Mouse (Mus musculus) urinary bladder, postnatal 10 days (tissue): Measurements from ENCODE around the gene Bbx.

ENCODE experiments used
- DNase-seq: peaks from one replicate; pipeline ENCODE4 v3.0.0; 2022; ENCODE audit warnings: low spot score

The Bbx gene

GRCm38 (mm10) chr16:50228833-50229232 is 203.4 kb downstream of the Bbx start:
- no peak for DNase-seq

GRCm38 (mm10) chr16:50226274-50226673 is 205.9 kb downstream of the Bbx start:
- DNase-seq: no peak

GRCm38 (mm10) chr16:50224946-50225345 is 207.2 kb downstream of the Bbx start:
- no peak for DNase-seq

DNA sequence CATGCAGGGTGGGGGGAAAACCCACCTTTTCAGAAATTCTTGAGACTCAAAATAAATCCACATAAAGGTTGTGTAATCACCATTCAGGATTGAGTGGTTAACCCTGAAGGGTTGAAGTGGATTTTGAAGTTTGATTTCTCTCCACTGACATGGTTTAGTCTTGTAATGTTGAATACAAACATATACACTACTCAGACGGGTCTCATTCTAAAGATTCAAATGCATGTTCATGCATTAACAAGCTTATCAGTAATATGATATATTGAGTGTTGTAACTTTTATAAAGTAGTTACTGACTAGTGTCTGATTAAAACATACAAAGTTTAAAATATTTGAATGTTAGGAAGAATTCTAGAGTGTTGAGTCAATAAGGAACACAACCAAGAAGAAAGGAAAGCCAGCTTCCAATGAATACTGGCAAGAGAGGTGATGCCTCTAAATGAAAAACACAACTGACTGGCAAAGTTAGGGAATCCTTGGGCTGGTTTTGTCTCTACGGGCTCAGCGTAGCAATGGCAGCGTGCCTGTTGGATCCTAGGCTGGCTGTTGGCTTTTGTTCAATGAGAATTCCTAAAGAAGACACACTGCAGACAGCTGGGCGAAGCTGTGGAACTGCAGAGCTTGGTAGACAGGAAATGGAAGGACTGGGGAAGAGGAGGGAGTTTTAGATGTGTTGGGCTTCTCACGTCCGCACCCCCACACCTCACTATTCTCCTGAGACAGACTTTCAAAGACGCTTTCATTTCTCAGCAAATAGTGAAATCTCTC is 211.3 kb downstream of the Bbx start:
- DNase-seq: no peak

- no peak for DNase-seq
These were observed 215.1 kb downstream of the Bbx start for GRCm38 (mm10) chr16:50217084-50217483.

DNA sequence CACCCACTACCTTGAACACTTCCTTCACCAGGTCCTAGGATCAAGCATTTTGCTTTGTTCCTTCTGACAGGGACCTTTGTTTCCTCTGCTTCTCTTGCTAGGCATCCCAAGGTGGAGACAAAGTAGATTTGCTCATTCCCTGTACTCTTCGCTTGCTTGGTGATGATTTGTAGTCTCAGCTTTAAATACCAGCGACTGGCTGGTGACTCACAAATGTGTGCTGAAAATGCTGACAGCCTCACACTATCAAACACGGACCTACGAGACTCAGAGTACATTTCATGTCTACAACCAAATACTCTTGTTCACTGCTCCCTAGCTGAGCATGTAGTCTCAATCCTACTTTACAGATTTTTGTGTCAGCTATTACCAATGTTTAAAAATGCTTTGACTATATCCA is 220.5 kb downstream of the Bbx start:
- no peak for DNase-seq

- DNase-seq: no peak
These were observed 221.0 kb downstream of the Bbx start for GRCm38 (mm10) chr16:50211231-50211630.

DNA sequence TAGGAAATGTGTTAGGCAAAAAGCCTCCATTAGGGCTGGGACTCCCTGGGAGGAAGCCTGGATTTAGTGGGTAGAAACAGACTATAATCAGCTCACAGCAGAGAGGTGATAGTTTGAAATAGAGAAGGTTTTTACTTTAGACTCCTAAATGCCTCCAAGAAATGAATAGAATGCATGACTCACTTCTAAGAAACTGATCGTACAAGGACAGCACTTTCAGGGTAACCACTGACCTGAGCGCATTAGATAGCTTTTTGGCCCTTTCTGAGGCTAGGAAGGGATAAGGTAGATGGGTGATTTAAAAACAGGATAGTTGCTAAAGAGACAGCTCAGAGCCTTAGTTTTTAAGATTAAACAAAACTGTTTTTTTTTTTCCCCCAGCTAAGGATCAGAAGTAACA is 221.4 kb downstream of the Bbx start:
- no peak for DNase-seq

DNA sequence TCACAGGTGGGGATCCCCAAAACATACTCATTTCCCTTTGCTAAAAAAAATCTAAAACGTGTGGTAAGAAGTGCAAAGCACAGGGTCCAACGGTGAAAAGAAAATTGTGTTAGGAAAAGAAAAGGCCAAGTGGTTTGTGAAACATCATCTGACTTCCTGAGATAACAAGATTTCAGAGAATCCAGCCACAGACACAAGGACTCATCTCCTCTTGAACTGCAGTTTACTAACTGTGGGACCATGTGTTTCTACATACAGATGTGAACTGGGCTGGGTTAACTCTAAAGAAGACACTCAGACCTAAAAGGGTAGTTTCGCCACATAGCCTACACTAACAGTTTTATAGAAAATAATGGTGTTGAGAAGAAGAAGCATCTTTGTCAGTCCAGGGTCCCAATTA is 227.2 kb downstream of the Bbx start:
- no peak for DNase-seq

- DNase-seq: no peak
These were observed 230.5 kb downstream of the Bbx start for GRCm38 (mm10) chr16:50201546-50202151.

GRCm38 (mm10) chr16:50200214-50200613 is 232.0 kb downstream of the Bbx start:
- no peak for DNase-seq

DNA sequence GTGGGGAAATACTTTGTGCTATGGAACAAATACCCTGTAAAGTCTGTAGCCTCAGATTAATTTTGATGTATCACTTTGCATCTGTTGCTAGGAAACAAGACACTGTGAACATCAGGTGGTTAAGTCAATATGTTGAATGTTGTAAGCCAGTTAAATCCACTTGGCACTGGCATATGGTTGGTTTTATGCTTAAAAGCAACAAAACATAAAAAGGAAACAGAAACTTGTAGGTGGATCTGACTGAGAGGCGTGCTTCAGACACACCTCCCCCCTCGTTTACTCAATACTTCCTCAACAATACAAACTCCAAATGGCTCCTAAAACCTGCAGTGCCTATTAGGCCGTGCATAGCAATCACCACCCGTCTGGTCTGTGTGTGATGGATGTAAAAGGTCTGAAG is 236.1 kb downstream of the Bbx start:
- no peak for DNase-seq

DNA sequence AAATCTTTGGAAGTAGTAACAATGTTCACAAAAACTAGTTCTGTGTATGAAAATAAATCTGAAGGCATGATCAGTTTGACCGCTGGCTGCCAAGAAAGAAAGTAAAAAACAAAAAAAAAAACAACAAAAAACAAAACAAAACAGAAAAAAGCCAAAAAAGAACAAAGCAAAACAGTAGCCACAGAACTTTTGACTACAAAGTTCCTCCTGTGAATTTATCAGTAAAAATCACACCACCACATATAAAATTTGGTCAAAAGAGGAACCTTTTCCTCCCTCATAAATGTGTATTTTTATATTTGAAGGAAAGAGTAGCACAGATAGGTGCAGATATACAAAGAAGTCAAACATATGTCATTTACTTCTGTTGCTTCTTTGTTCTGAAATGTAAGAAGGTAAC is 239.6 kb downstream of the Bbx start:
- DNase-seq: no peak

- DNase-seq: no peak
These were observed 243.1 kb downstream of the Bbx start for GRCm38 (mm10) chr16:50189108-50189507.

- DNase-seq: no peak
These were observed 245.6 kb downstream of the Bbx start for GRCm38 (mm10) chr16:50186604-50187003.

DNA sequence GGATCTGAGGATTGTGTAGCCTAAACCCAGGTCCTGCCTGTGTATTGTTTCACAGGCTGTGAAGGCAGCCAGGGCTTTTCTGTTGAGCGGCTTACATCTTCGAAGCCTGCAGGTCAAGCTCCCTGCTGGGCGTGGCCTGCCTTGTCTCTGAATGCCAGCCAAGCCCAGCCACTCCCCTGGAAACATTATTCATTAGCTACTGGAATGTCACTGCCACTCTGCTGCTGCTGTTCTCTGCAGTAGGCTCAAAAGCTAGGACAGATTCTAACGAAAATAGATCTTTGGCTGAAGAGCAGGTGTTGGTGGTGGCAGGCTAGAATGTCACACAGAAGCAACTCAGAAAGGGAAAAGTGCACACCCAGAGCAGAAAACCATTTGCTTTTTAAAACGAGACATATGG is 247.1 kb downstream of the Bbx start:
- DNase-seq: no peak

DNA sequence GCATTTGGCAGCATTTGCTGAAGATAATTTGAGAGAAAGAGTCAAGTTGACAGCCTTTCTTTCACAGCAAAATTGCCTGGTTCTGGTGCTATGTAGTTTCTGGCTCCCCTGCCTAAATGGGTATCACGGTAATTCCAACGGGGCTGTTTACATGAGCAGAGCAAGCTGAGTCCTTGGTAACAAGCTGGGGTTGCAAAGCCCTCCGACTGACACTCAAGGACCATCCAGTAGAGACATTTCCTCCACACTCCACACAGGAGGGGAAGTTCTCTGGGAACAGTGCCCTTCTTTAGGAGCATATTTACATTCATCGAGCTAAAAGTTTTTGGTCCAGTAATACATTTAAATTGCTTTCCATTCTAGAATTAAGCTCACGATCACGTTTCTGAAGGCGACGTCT is 249.2 kb downstream of the Bbx start:
- no peak for DNase-seq

DNA sequence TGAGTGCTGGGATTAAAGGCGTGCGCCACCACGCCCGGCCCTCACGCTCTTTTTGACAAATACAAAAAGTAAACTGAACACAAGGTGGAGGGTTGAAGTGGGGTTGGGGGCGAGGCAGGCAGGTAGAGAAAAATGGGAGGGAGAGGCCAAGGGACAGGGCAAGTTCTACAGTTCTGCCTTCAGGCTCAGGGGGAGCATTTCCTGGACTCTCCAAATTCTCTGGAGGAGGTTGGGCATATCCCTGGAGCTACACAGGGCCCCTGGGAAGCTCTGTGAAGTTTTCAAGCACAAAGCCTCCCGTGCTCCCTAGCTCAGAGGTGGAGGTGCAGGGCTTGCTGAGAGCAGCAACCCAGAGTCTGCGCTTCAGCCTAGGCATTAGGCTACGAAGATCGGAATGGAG is 249.6 kb downstream of the Bbx start:
- DNase-seq: no peak

- DNase-seq: no peak
These were observed 259.4 kb downstream of the Bbx start for GRCm38 (mm10) chr16:50172760-50173159.

DNA sequence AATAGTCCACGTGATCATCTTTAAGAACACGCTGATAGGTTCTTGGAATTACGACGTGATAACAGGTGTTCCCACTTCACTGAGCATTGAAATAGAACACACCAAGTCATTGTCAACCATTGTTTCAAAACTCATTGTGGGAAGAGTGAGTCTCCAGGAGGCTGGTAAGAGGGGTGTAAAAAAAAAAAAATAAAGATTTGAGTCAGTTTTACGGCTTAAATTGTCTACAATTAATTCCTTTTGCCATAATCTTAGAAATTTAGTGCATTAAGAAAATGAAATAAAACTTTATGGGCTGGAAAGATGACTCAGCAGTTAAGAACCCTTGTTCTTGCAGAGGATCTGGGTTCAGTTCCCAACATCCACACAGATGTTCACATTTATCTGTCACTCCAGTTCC is 261.4 kb downstream of the Bbx start:
- no peak for DNase-seq

DNA sequence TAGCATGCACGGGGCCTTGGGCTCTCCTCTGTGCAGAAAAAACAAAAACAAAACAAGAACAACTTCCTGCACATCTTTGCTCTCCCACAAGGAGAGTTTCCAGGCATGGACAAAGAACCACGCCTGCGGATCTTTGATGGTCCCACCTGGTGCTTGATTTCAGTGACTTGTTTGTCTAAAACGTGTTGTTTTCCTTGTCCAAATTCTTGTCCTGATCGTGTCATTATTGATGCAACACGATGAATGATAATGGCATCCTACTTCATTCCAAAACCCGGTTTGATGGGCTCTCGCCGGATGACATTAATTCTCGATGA is 264.2 kb downstream of the Bbx start:
- DNase-seq: no peak

GRCm38 (mm10) chr16:50167231-50167982 is 264.8 kb downstream of the Bbx start:
- no peak for DNase-seq
